Mouse (Mus musculus) MN1 (cell line): Measurements from ENCODE around the gene Inava.

Experiments used
- DNase-seq: peaks from one replicate; pipeline ENCODE4 v3.0.0-alpha.2; 2016; ENCODE audit warnings: low spot score

Inava gene

GRCm38 (mm10) chr1:136231596-136231995, 2.5 kb downstream of the Inava start:
- no peak for DNase-seq

- no peak for DNase-seq
Measured at GRCm38 (mm10) chr1:136230201-136230600, 3.9 kb downstream of the Inava start.

GRCm38 (mm10) chr1:136229040-136229373, 5.1 kb downstream of the Inava start:
- DNase-seq: no peak

- DNase-seq: no peak
Measured at GRCm38 (mm10) chr1:136228328-136229039, 5.6 kb downstream of the Inava start.

GRCm38 (mm10) chr1:136227870-136228269, 6.2 kb downstream of the Inava start:
- no peak for DNase-seq

GRCm38 (mm10) chr1:136226626-136227025, 7.4 kb downstream of the Inava start:
- DNase-seq: no peak

GRCm38 (mm10) chr1:136225846-136226245, 8.2 kb downstream of the Inava start:
- DNase-seq: no peak

GRCm38 (mm10) chr1:136223758-136224342, 10.2 kb downstream of the Inava start:
- DNase-seq: no peak

GRCm38 (mm10) chr1:136222386-136222785, 11.7 kb downstream of the Inava start:
- no peak for DNase-seq

GRCm38 (mm10) chr1:136220037-136220871, 13.8 kb downstream of the Inava start:
- DNase-seq: no peak

GRCm38 (mm10) chr1:136214304-136214703, 19.8 kb downstream of the Inava start:
- no peak for DNase-seq

GRCm38 (mm10) chr1:136212803-136213202, 21.3 kb downstream of the Inava start, which contains the start of gene Mroh3:
Gene Mroh3, minus strand, starts transcription at chr1:136212828.
- no peak for DNase-seq

GRCm38 (mm10) chr1:136190033-136190432, 44.0 kb downstream of the Inava start:
- no peak for DNase-seq

- no peak for DNase-seq
Measured at GRCm38 (mm10) chr1:136179511-136180001, 54.5 kb downstream of the Inava start.

- DNase-seq: no peak
Measured at GRCm38 (mm10) chr1:136178741-136179140, 55.3 kb downstream of the Inava start.

GRCm38 (mm10) chr1:136177085-136177484, 57.0 kb downstream of the Inava start:
- no peak for DNase-seq

- DNase-seq: peak; percentile 41
Measured at GRCm38 (mm10) chr1:136175183-136175582, 58.9 kb downstream of the Inava start.

GRCm38 (mm10) chr1:136174101-136174606, 59.9 kb downstream of the Inava start:
- no peak for DNase-seq

- no peak for DNase-seq
Measured at GRCm38 (mm10) chr1:136172696-136173095, 61.4 kb downstream of the Inava start.

GRCm38 (mm10) chr1:136170109-136170508, 64.0 kb downstream of the Inava start:
- DNase-seq: peak; percentile 76

- peak; percentile 11 for DNase-seq
Measured at GRCm38 (mm10) chr1:136167657-136168056, 66.4 kb downstream of the Inava start.

- no peak for DNase-seq
Measured at GRCm38 (mm10) chr1:136165436-136165835, 68.6 kb downstream of the Inava start.
